In genomic region chr1:179551921-179552320, GRCm38 (mm10) we compare ENCODE assay signal across 23 mouse cellular contexts. TPM values are rescaled to one million over a fixed set of nuclear protein-coding genes. Genes with fewer than 3 reads are reported as not detected.
DNase-seq lines count a peak whose midpoint lies in the region; ATAC-seq and TF ChIP-seq lines count a peak whose summit lies in the region.
"Had no signal": no experiment of that assay in that cellular context is flagged by ENCODE, and none has a peak within 500 bp of the region (broad histone marks: within the 10 kb centered on the region; RNA-seq: fewer than 3 reads in every experiment).

No protein-coding gene starts in this region.

- TF ChIP-seq CTCF in intestine, postnatal 0 days (IDR thresholded peaks at IDR 0.05; ENCODE audit: low read depth), result no peak
- TF ChIP-seq CTCF in liver, embryonic 14.5 days (IDR thresholded peaks at IDR 0.05; ENCODE audit: low read depth), result no peak

- ATAC-seq in intestine, postnatal 0 days, result no peak
- ATAC-seq in intestine, embryonic 15.5 days, result no peak
- ATAC-seq in megakaryocyte, adult 5-6 weeks (ENCODE audit: poor library complexity, severe bottlenecking), result no peak
- ATAC-seq in liver, embryonic 14.5 days (ENCODE audit: insufficient read depth), result peak; percentile 9; the same call in 1 of the 2 replicates
- ATAC-seq: forebrain, embryonic 16.5 days; Patski had no signal

- no peak overlapping the region for H3K4me3 ChIP-seq in intestine, postnatal 0 days (ENCODE audit: low read depth, low read length)
- H3K4me3 ChIP-seq in intestine, embryonic 15.5 days (replicated peaks), result no peak overlapping the region
- H3K4me3 ChIP-seq in megakaryocyte, embryonic 14.5 days (replicated peaks), result peak overlapping the region; percentile 80
- H3K4me3 ChIP-seq in liver, embryonic 14.5 days (ENCODE audit: insufficient read depth in 1 of 2, low read depth in 2 of 2, low read length in 2 of 2), result no peak overlapping the region; a peak in 1 of 4 replicates
- H3K4me3 ChIP-seq: embryonic facial prominence, embryonic 13.5 days; heart, embryonic 12.5 days; hindbrain, embryonic 13.5 days; left cerebral cortex, adult 2 months; limb, embryonic 10.5 days; midbrain, embryonic 12.5 days had no signal

- H3K4me1 ChIP-seq in intestine, postnatal 0 days (replicated peaks; ENCODE audit: control insufficient read depth, insufficient read depth, low read length), result no peaks in the 10 kb centered on the region
- 0 out of 2 replicates have a peak, but pooled peaks cover 4% of the 10 kb centered on the region for H3K4me1 ChIP-seq in intestine, embryonic 15.5 days (replicated peaks)
- peaks cover 84% of the 10 kb centered on the region for H3K4me1 ChIP-seq in megakaryocyte, embryonic 14.5 days
- peaks cover 42 to 47% of the 10 kb centered on the region in 2 experiments for H3K4me1 ChIP-seq in liver, embryonic 14.5 days (replicated peaks; ENCODE audit: control insufficient read depth in 2 of 2, insufficient read depth in 2 of 2, low read length in 1 of 2)

- 0 out of 2 replicates have a peak overlapping the region, but pooled peaks have one; percentile 37 for H3K27ac ChIP-seq in intestine, postnatal 0 days (ENCODE audit: low read depth, low read length)
- H3K27ac ChIP-seq in intestine, embryonic 15.5 days, result no peak overlapping the region
- H3K27ac ChIP-seq in liver, embryonic 14.5 days, result peak overlapping the region; percentile 90
- H3K27ac ChIP-seq: embryonic facial prominence, embryonic 13.5 days; hindbrain, embryonic 13.5 days; left cerebral cortex, adult 2 months; limb, embryonic 10.5 days; macrophage; midbrain, embryonic 12.5 days had no signal

- H3K9ac ChIP-seq in intestine, postnatal 0 days (ENCODE audit: low read depth, low read length), result no peak overlapping the region
- H3K9ac ChIP-seq in intestine, embryonic 15.5 days, result no peak overlapping the region
- peak overlapping the region; percentile 58 for H3K9ac ChIP-seq in liver, embryonic 14.5 days (replicated peaks)
- H3K9ac ChIP-seq: embryonic facial prominence, embryonic 13.5 days; heart, embryonic 12.5 days; hindbrain, embryonic 13.5 days; midbrain, embryonic 12.5 days had no signal

- WGBS in intestine, postnatal 0 days, result 53% methylated on average over 4 of the region's 4 CpGs
- WGBS in intestine, embryonic 15.5 days, result 79% methylated on average over 4 of the region's 4 CpGs
- 56% methylated on average over 4 of the region's 4 CpGs for WGBS in liver, embryonic 14.5 days (ENCODE audit: insufficient replicate concordance)

- no peak overlapping the region for H3K4me2 ChIP-seq in intestine, postnatal 0 days (replicated peaks; ENCODE audit: low read depth)
- H3K4me2 ChIP-seq in intestine, embryonic 15.5 days (replicated peaks), result no peak overlapping the region
- H3K4me2 ChIP-seq in liver, embryonic 14.5 days (ENCODE audit: low read depth), result peak overlapping the region; percentile 74
- H3K4me2 ChIP-seq: embryonic facial prominence, embryonic 13.5 days; heart, embryonic 12.5 days; hindbrain, embryonic 13.5 days; midbrain, embryonic 12.5 days had no signal

- DNase-seq in liver, embryonic 14.5 days (ENCODE audit: low read depth in 3 of 3, low spot score in 3 of 3), result no peak
- DNase-seq in testis, postnatal 10 days (ENCODE audit: low spot score), result no peak
- DNase-seq in layer of hippocampus, adult 9-10 months (ENCODE audit: low spot score), result no peak
- DNase-seq: adrenal gland, adult 8-10 months; cerebellum, adult 9-10 months; heart, postnatal 14 days; kidney, postnatal 36 days; layer of hippocampus, adult 9-11 months; retina, postnatal 1 day; thymus, postnatal 4 days had no signal

- no peak for TF ChIP-seq EP300 in liver, embryonic 14.5 days (IDR thresholded peaks at IDR 0.05; ENCODE audit: low read depth)

- H3K9me3 ChIP-seq in intestine, postnatal 0 days (ENCODE audit: control insufficient read depth), result no peaks in the 10 kb centered on the region
- no peaks in the 10 kb centered on the region for H3K9me3 ChIP-seq in intestine, embryonic 15.5 days
- H3K9me3 ChIP-seq in megakaryocyte, embryonic 14.5 days, result no peaks in the 10 kb centered on the region
- no peaks in the 10 kb centered on the region for H3K9me3 ChIP-seq in liver, embryonic 14.5 days (ENCODE audit: control insufficient read depth, low read length)
- H3K9me3 ChIP-seq: embryonic facial prominence, embryonic 13.5 days; heart, embryonic 12.5 days; hindbrain, embryonic 13.5 days; limb, embryonic 10.5 days; midbrain, embryonic 12.5 days had no signal

- H3K36me3 ChIP-seq in intestine, postnatal 0 days (ENCODE audit: control insufficient read depth, insufficient read depth), result no peaks in the 10 kb centered on the region; the same call in 1 of the 2 replicates
- H3K36me3 ChIP-seq in intestine, embryonic 15.5 days, result no peaks in the 10 kb centered on the region
- peaks cover 42% of the 10 kb centered on the region for H3K36me3 ChIP-seq in megakaryocyte, embryonic 14.5 days (replicated peaks; ENCODE audit: low read length)
- H3K36me3 ChIP-seq in liver, embryonic 14.5 days (replicated peaks; ENCODE audit: control insufficient read depth, insufficient read depth, low read depth), result no peaks in the 10 kb centered on the region; the same call in 1 of the 2 replicates
- H3K36me3 ChIP-seq: embryonic facial prominence, embryonic 13.5 days; heart, embryonic 12.5 days; hindbrain, embryonic 13.5 days; limb, embryonic 10.5 days; midbrain, embryonic 12.5 days had no signal

- no peaks in the 10 kb centered on the region for H3K27me3 ChIP-seq in intestine, postnatal 0 days (replicated peaks; ENCODE audit: control insufficient read depth, insufficient read depth, low read length)
- H3K27me3 ChIP-seq in intestine, embryonic 15.5 days (replicated peaks), result no peaks in the 10 kb centered on the region
- H3K27me3 ChIP-seq in megakaryocyte, embryonic 14.5 days (replicated peaks), result no peaks in the 10 kb centered on the region
- H3K27me3 ChIP-seq in liver, embryonic 14.5 days (ENCODE audit: control insufficient read depth, insufficient read depth, low read length), result no peaks in the 10 kb centered on the region
- H3K27me3 ChIP-seq: embryonic facial prominence, embryonic 13.5 days; heart, embryonic 12.5 days; hindbrain, embryonic 13.5 days; midbrain, embryonic 12.5 days; Patski had no signal

RNA-seq across cellular contexts. Expression of gene Cnst, which starts 5.8 kb away (rescaled TPM):
- polyA plus RNA-seq in intestine, postnatal 0 days (2015; fragmentation: Nextera tagmentation; extraction: Ambion mirVana), result 8.4 and 9.4 TPM in 2 replicates
- polyA plus RNA-seq in intestine, embryonic 15.5 days (2015; fragmentation: Nextera tagmentation; extraction: Ambion mirVana), result 11.0 and 11.8 TPM in 2 replicates
- 4.7 and 7.3 TPM in 2 replicates for polyA plus RNA-seq in megakaryocyte, embryonic 14.5 days (2012; ENCODE audit: insufficient read depth, low replicate concordance)
- total RNA-seq in megakaryocyte, adult 5-6 weeks (2015), result 13.5 and 14.7 TPM in 2 replicates
- 22.6 and 23.8 TPM in 2 replicates for total RNA-seq in megakaryocyte, adult 5-6 weeks (2017)
- polyA plus RNA-seq in liver, embryonic 14.5 days (2012; rRNA removed), result 7.5 and 9.5 TPM in 2 replicates
- polyA plus RNA-seq in liver, embryonic 14.5 days (2014; fragmentation: Nextera tagmentation; extraction: Ambion mirVana), result 10.2 and 11.6 TPM in 2 replicates

RNA-seq across cellular contexts. Expression of gene Tfb2m, which starts 5.9 kb away (rescaled TPM):
- 19.1 and 21.8 TPM in 2 replicates for polyA plus RNA-seq in intestine, postnatal 0 days (2015; fragmentation: Nextera tagmentation; extraction: Ambion mirVana)
- 28.8 and 36.1 TPM in 2 replicates for polyA plus RNA-seq in intestine, embryonic 15.5 days (2015; fragmentation: Nextera tagmentation; extraction: Ambion mirVana)
- 5.7 and 6.8 TPM in 2 replicates for polyA plus RNA-seq in megakaryocyte, embryonic 14.5 days (2012; ENCODE audit: insufficient read depth, low replicate concordance)
- total RNA-seq in megakaryocyte, adult 5-6 weeks (2015), result 19.9 and 25.2 TPM in 2 replicates
- total RNA-seq in megakaryocyte, adult 5-6 weeks (2017), result 19.6 and 33.1 TPM in 2 replicates
- polyA plus RNA-seq in liver, embryonic 14.5 days (2012; rRNA removed), result 4.0 and 6.5 TPM in 2 replicates
- polyA plus RNA-seq in liver, embryonic 14.5 days (2014; fragmentation: Nextera tagmentation; extraction: Ambion mirVana), result 7.8 and 9.4 TPM in 2 replicates

RNA-seq across cellular contexts. Expression of gene Smyd3, which starts 34.1 kb away (rescaled TPM):
- polyA plus RNA-seq in intestine, postnatal 0 days (2015; fragmentation: Nextera tagmentation; extraction: Ambion mirVana), result 11.3 and 12.2 TPM in 2 replicates
- polyA plus RNA-seq in intestine, embryonic 15.5 days (2015; fragmentation: Nextera tagmentation; extraction: Ambion mirVana), result 15.3 and 18.1 TPM in 2 replicates
- polyA plus RNA-seq in megakaryocyte, embryonic 14.5 days (2012; ENCODE audit: insufficient read depth, low replicate concordance), result 2.4 TPM in 1 of 2 replicates, not detected in the other
- 7.9 and 13.7 TPM in 2 replicates for total RNA-seq in megakaryocyte, adult 5-6 weeks (2015)
- 11.4 and 14.8 TPM in 2 replicates for total RNA-seq in megakaryocyte, adult 5-6 weeks (2017)
- polyA plus RNA-seq in liver, embryonic 14.5 days (2012; rRNA removed), result 1.5 and 2.6 TPM in 2 replicates
- 6.3 and 6.6 TPM in 2 replicates for polyA plus RNA-seq in liver, embryonic 14.5 days (2014; fragmentation: Nextera tagmentation; extraction: Ambion mirVana)
